Mouse (Mus musculus) spleen, embryonic (tissue): ENCODE measurements around the gene Gm3233.
"Not testable (repeated sequence)": the region's sequence is repeated elsewhere in the genome, so short reads cannot be mapped to it uniquely, and the experiment has no call there.

Source experiments
- CTCF ChIA-PET: fragments of 350-600 bp; sonication (Branson Sonifier 250); formaldehyde crosslinking; loops from one replicate; lab custom pipeline; 2022; lab: Charles Lee

Gm3233 gene

GRCm38 (mm10) chr10:77759582-77759981 lies at the start of gene Gm3233:
Gm3233 (minus strand) TSS chr10:77759682.
- CTCF ChIA-PET, result not testable (repeated sequence)

GRCm38 (mm10) chr10:77804095-77804494 lies 44.6 kb upstream of the Gm3233 start:
- CTCF ChIA-PET, result no interaction called here

GRCm38 (mm10) chr10:77798921-77799508 lies 39.5 kb upstream of the Gm3233 start, which contains the start of gene Gm19668:
Gm19668 (minus strand) TSS chr10:77799133.
- CTCF ChIA-PET, result no interaction called here

DNA sequence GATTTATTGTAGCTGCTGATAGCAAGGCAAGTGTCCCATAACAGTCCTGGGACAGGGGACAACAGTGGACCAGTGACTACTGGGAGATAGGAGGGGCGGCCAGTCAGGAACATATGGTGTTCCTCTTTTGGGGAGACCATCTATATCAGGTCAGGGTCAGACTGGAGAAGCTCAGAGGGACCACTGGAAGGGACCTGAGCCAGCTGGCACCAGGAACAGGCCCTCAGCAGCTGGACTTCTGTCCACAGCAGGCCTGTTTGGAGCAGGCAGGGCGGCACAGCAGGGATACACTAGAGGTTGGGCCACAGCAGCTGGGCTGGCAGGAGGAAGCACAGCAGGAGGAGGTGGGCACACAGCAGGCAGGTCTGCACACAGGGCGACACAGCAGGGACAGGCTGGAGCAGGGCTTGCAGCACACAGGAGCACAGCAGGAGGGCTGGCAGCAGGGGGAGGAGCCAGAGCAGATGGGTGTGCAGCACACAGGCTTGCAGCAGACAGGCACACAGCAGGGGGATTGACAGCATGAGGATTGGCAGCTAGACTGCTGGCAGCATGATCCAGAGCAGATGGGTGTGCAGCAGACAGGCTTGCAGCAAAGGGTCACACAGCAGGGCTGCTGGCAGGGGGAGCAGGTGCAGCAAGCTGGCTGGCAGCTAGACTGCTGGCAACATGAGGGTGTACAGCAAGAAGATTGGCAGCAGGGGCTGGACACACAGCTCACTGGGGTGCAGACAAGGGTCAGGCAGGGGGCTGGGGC lies 38.9 kb upstream of the Gm3233 start:
- CTCF ChIA-PET, result not testable (repeated sequence)

GRCm38 (mm10) chr10:77797677-77798076 lies 38.2 kb upstream of the Gm3233 start:
- CTCF ChIA-PET, result no interaction called here

GRCm38 (mm10) chr10:77794976-77795375 lies 35.5 kb upstream of the Gm3233 start, which contains the start of gene Gm9639:
Gm9639 (minus strand) TSS chr10:77795076.
- CTCF ChIA-PET, result no interaction called here

DNA sequence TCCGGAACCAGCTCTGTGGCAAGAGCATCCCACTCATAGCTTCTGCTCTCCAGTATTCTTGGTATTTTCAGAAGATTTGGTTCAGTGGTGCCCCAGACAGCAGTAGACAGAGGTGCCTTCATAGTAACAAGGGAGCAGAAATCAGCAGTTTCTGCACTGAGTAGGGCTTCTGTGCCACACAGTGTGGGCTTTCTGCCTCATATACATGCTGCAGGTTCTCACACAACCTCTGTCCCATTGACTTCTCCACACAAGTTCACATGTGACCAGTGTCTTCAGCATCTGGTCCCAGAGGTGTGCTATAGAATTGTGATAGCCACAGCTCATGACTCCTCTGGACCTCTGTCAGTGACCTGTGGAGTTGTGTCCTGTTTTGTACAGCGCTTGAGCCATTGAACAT lies 29.1 kb upstream of the Gm3233 start:
- CTCF ChIA-PET, result no interaction called here

DNA sequence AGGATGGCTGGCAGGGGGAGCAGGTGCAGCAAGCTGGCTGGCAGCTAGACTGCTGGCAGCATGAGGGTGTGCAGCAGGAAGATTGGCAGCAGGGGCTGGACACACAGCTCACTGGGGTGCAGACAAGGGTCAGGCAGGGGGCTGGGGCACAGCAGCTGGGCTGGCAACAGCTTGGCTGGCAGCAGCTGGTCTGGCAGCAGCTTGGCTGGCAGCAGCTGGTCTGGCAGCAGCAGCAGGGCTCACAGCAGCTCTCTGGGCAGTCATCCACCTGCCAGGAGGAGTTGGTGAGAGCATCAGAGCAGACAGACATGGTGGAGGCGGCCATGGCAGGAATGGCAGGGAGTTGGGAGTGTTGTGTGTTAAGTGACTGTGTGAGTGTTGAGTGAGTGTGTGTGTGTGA lies 28.4 kb upstream of the Gm3233 start, which contains the start of gene Gm7137:
Gene Gm7137 (minus strand): TSS at position 325 of the 400 bp plus-strand sequence.
- CTCF ChIA-PET, result not testable (repeated sequence)

GRCm38 (mm10) chr10:77783396-77783795 lies 23.9 kb upstream of the Gm3233 start:
- CTCF ChIA-PET, result not testable (repeated sequence)

DNA sequence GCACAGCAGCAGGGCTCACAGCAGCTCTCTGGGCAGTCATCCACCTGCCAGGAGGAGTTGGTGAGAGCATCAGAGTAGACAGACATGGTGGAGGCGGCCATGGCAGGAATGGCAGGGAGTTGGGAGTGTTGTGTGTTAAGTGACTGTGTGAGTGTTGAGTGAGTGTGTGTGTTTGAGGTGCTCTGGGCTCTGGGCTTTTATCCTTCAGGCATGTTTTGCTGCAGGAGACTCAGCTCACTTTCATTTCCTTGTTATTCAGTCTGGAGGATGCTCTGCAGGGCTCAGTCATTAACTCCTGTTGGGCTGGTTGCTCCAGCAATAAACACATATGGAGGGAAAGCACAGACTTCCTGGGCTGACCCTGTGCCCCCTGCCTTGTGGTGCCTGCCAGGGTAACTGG lies 23.0 kb upstream of the Gm3233 start, which contains the start of gene Gm3250:
Gene Gm3250 (minus strand): TSS at position 101 of the 400 bp plus-strand sequence.
- CTCF ChIA-PET, result not testable (repeated sequence)

DNA sequence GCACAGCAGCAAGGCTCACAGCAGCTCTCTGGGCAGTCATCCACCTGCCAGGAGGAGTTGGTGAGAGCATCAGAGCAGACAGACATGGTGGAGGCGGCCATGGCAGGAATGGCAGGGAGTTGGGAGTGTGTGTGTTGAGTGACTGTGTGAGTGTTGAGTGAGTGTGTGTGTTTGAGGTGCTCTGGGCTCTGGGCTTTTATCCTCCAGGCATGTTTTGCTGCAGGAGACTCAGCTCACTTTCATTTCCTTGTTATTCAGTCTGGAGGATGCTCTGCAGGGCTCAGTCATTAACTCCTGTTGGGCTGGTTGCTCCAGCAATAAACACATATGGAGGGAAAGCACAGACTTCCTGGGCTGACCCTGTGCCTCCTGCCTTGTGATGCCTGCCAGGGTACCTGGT lies 17.4 kb upstream of the Gm3233 start, which contains the start of gene Gm7138:
Gene Gm7138 (minus strand): TSS at position 101 of the 400 bp plus-strand sequence.
- CTCF ChIA-PET, result not testable (repeated sequence)

DNA sequence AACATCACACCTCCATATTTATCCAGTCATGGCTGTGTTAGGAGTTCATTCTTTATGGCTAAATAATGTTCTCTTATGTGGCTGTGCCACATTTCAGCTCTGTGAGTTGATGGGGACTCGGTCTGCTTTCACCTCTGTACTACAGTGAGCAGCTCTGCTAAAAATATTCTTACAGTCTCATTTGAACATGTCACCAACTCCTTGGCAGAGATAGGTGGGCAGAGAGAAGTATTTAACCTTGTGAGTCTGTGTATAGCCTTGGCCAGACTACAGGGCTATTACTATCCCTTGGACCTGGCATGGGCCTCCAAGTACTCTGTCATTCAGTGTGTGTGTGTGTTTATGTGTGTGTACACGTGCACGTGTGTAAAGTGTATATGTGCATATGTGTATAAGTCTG lies 12.7 kb upstream of the Gm3233 start:
- CTCF ChIA-PET, result not testable (repeated sequence)

- CTCF ChIA-PET, result not testable (repeated sequence)
Measured at GRCm38 (mm10) chr10:77771225-77771624, 11.7 kb upstream of the Gm3233 start, which contains the start of gene Gm3238. Gm3238 (minus strand) TSS chr10:77771325.

DNA sequence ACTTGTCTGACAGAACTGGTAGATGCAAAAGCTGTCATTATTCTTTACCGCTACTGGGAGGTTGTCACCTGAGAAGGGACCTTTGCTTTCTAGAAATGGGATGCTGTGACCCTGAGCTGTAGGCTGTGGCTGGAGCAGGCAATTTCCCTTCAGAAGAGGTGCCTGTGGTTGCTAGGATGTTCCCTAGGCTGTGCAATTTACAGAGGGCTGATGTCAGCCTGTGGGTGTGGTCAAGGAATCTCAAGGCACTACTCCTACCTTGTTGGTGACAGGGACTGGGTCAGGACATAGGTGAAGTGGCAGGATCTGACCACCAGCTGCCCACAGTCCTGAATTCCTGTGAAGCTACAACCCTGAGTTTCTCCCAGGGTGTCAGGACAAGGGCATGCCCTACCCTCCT lies 10.2 kb upstream of the Gm3233 start:
- CTCF ChIA-PET, result no interaction called here

DNA sequence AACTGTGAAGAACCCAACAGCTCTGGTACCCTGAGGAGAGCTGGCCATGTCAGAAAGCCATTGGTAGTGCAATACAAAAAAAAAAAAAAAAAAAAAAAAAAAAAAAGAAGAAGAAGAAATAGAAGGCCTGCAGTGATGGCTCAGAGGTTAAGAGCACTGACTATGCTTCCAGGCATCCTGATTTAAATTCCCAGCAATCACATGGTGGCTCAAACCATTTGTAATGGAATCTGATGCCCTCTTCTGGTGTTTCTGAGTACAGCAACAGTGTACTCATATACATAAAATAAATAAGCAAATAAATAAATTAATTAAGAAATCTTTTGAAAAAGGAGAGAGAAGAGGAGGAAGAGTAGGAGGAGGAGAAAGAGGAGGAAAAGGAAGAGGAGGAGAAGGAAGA lies 6.0 kb downstream of the Gm3233 start:
- CTCF ChIA-PET, result no interaction called here

- CTCF ChIA-PET, result not testable (repeated sequence)
Measured at GRCm38 (mm10) chr10:77752312-77752711, 7.2 kb downstream of the Gm3233 start.

DNA sequence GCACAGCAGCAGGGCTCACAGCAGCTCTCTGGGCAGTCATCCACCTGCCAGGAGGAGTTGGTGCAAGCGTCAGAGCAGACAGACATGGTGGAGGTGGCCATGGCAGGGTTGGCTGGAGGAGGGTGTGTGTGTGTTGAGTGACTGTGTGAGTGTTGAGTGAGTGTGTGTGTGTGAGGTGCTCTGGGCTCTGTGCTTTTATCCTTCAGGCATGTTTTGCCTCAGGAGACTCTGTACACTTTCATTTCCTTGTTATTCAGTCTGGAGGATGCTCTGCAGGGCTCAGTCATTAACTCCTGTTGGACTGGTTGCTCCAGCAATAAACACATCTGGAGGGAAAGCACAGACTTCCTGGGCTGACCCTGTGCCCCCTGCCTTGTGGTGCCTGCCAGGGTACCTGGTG lies 8.2 kb downstream of the Gm3233 start, which contains the start of gene Gm9736:
Gene Gm9736 (minus strand): TSS at position 101 of the 400 bp plus-strand sequence.
- CTCF ChIA-PET, result not testable (repeated sequence)

GRCm38 (mm10) chr10:77750686-77751085 lies 8.8 kb downstream of the Gm3233 start:
- CTCF ChIA-PET, result not testable (repeated sequence)

DNA sequence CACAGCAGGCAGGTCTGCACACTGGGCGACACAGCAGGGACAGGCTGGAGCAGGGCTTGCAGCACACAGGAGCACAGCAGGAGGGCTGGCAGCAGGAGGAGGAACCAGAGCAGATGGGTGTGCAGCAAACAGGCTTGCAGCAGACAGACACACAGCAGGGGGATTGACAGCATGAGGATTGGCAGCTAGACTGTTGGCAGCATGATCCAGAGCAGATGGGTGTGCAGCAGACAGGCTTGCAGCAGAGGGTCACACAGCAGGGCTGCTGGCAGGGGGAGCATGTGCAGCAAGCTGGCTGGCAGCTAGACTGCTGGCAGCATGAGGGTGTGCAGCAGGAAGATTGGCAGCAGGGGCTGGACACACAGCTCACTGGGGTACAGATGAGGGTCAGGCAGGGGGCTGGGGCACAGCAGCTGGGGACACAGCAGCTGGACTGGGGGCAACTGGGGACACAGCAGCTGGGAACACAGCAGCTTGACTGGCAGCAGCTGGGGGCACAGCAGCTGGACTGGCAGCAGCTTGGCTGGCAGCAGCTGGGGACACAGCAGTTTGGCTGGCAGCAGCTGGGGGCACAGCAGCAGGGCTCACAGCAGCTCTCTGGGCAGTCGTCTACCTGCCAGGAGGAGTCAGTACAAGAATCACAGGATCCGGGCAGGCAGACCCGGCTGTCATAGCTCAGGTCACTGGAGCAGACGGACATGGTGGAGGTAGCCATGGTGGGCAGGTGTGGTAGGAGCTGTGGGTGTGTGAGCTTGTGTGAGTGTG lies 17.4 kb downstream of the Gm3233 start, which contains the start of gene Gm18596:
Gene Gm18596 (minus strand): TSS at position 715 of the 765 bp plus-strand sequence.
- CTCF ChIA-PET, result not testable (repeated sequence)

- CTCF ChIA-PET, result no interaction called here
Measured at GRCm38 (mm10) chr10:77738929-77739328, 20.6 kb downstream of the Gm3233 start.

DNA sequence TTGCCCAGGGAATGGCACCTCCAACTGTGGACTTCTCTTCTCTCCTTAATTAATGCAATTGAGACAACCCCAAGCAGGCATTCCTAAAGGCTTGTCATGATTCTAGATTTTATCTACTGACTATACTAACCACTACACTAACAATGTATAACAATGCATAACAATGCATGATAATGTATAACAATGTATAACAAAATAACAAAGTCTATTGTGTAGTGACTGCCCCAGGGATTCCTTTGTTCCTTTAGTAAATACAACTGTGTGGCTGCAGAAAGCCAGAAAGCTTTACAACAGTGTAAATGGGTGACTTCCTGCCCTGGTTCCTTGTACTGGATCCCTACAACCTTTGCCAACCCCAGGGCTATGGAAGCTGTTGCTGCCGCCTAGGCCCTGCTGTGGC lies 23.6 kb downstream of the Gm3233 start:
- CTCF ChIA-PET, result no interaction called here

DNA sequence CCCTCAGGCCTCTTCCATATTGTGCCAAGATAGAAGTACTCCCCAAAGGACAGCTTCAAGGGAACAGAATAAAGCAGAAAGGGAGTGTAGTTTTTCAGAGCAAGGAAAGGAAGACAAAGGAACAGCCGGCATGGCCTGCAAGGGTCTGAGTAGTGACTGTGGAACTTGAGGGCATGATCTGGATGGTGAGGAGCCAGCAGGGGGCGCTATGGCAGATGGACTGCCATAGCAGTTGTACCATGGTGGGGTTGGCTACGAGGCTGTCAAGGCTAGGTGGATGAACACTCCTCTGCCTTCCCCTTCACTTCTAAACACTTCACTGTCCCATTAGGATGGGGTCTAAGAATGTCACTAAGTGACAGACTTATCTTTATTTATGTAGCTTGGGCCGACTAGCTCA lies 30.2 kb downstream of the Gm3233 start:
- CTCF ChIA-PET, result no interaction called here
